Mouse (Mus musculus) stomach, adult 2 months (tissue): ENCODE data around the gene Zfp599. TPM values are rescaled to one million over a fixed set of nuclear protein-coding genes. Genes with fewer than 3 reads are reported as not detected.

ENCODE experiments used
- polyA plus RNA-seq: library from polyadenylated mRNA; depleted of rRNA; stranded (reverse); fragments of >200 nt; gene quantifications from 2 replicates; pipeline ENCODE4 v1.2.3, GENCODE M21; 2012; rRNA removed

Gene Zfp599
- 0.02 TPM in 1 of 2 replicates, not detected in the other for polyA plus RNA-seq

DNA sequence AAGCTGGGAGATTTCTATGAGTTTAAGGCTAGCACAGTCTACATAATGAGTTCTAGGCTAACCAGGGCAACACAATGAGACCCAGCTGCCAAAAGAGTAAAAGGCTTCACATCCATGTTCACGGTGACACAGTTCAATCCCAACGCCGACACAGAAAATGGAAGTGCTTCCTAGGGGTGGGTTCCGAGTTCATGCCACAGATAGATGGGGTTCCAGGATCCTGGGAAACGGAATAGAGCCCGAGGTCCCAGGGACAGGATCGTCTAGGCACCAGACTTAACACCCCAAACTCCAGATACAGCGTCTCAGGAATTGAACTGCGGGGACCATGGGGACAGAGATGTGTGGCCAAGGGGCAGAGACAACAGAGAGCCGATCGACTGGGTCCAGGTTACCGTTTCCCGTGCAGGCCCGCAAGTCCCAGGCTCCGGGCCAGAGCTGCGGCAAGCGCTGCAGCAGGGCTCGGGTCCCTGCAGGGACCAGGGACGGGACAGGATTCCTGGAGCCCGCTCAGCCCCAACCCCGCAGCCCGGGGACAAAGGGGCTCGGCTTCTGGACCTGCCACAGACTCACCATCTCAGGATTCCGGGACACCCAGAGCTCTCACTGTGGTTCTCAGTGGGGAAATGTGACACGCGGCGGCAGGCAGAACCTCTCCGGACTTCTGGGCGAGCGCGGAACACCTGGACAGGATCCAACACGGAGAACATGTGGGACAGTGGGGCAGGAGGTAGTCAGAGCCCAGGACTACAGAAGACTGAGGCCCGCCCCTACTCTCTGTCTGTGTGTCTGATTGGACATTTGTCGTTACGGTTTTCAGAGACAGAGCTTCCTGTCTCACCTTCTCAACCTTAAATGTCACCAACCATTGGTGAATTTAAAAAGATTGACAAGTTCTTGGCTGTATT, at the start of gene Zfp599:
Gene Zfp599 (minus strand): TSS at position 712 of the 908 bp plus-strand sequence.

DNA sequence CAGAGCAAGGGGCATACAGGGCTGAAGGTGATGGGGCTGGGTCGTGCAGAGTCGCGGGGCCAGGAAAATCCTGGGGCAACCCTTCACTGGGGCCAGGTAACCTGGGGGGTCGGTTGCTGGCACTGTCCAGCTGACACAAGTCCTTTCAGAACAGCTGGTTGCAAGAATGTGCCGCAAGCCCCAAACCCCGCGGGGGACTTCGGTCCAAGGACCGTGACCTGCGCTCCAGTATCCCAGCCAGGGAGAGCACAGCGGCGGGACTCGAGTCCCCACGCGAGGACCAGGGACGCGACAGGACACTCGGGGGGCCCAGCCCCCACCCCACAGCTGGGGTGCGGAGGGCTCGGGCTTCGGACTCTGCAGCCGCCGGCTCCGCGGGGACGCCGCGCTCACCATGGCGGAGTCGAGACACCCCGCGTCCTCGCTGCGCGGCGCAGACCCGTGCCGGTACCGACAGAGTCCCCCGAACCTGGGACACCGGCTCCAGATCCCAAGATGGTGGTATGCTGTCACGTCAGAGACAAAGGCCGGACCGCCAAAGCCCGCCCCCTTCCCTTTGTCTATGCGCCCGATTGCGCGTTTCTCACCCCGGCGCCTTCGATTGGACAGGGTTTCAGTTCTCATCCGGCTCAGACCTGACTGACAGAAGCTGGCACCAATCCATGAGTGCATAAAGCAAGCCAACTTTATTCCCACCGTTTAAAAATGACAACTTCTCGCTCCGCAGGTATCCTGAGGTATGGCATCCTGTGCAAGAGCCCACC, 47.6 kb upstream of the Zfp599 start, which contains the start of gene Zfp810:
Gene Zfp810 (minus strand): TSS at position 493 of the 764 bp plus-strand sequence.

DNA sequence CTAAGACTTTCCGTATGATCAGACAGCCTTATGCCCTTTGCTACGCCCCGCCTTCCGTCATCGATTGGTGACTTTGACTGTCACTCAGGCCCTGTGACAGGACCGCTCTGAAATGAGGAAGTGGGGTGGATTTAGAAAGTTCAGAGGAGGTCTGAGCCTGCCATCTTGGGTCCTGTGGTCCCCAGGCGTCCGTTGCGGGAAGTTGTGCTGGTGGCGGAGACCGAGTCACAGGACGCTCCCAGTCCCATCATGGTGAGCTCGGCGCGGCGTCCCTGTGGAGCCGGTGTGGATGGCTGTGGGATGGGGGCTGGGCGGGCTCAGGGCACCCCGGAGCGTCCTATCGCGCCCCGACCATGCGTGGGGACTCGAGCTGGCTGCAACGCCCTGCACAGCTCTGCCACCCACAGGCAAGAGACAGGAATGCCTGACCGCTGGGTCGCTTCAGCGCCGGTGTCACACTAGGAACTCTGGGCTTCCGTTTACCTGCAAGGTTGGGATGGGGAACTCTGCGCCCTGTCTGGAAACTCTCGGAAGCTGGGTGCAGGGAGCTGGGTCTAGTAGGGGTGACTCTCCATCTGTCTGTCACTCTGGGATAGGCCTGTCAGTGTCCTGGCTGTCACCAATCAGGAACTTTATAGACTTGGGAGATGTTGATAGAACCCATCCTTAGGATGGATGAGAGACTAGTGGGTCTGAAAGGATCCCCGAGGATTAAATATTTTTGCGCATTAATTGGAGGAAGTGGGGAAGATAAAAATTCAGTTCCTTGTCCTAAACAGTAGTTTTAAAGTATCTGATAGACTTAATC, 33.9 kb downstream of the Zfp599 start, which contains the start of gene Zfp809:
Gene Zfp809 (plus strand): TSS at position 134 of the 808 bp plus-strand sequence.

Other genes with a start within 250 kb of the Zfp599 start
- gene Elavl3, start 207.9 kb downstream of the Zfp599 start, polyA plus RNA-seq, result 0.21 and 0.30 TPM in 2 replicates
- gene Gm49318, start 188.6 kb downstream of the Zfp599 start, polyA plus RNA-seq, result not detected in 2 replicates
- gene Zfp653, start 188.5 kb downstream of the Zfp599 start, polyA plus RNA-seq, result 7.2 and 7.4 TPM in 2 replicates
- 28.0 and 28.9 TPM in 2 replicates for gene Ecsit, start 174.5 kb downstream of the Zfp599 start, polyA plus RNA-seq
- 574 and 943 TPM in 2 replicates for gene Cnn1, start 160.7 kb downstream of the Zfp599 start, polyA plus RNA-seq
- gene Elof1, start 142.7 kb downstream of the Zfp599 start, polyA plus RNA-seq, result 106 and 132 TPM in 2 replicates
- gene Acp5, start 124.2 kb downstream of the Zfp599 start, polyA plus RNA-seq, result 54.2 and 73.9 TPM in 2 replicates
- 42.9 and 45.4 TPM in 2 replicates for gene Pigyl, start 103.0 kb downstream of the Zfp599 start, polyA plus RNA-seq
- not detected in 2 replicates for gene Zfp872, start 71.8 kb downstream of the Zfp599 start, polyA plus RNA-seq
- 1.3 and 6.8 TPM in 2 replicates for gene Zfp809, start 34.2 kb downstream of the Zfp599 start, polyA plus RNA-seq
- 0.79 and 0.99 TPM in 2 replicates for gene Zfp810, start 47.8 kb upstream of the Zfp599 start, polyA plus RNA-seq
- 0.48 and 0.85 TPM in 2 replicates for gene Anln, start 129.3 kb upstream of the Zfp599 start, polyA plus RNA-seq
- 0.23 and 0.39 TPM in 2 replicates for gene 9530077C05Rik, start 151.6 kb upstream of the Zfp599 start, polyA plus RNA-seq
- gene Gm17545, start 194.4 kb upstream of the Zfp599 start, polyA plus RNA-seq, result not detected in 2 replicates
- gene Rp9, start 209.8 kb upstream of the Zfp599 start, polyA plus RNA-seq, result 45.3 and 114 TPM in 2 replicates
- 3.1 and 3.5 TPM in 2 replicates for gene Bbs9, start 215.8 kb upstream of the Zfp599 start, polyA plus RNA-seq